Mouse (Mus musculus) midbrain, embryonic 10.5 days (tissue): Measurements from ENCODE around the gene Rabif. TPM values are rescaled to one million over a fixed set of nuclear protein-coding genes. Genes with fewer than 3 reads are reported as not detected.

Experiments used
- DNase-seq: peaks from one replicate; pipeline ENCODE4 v3.0.0-alpha.2; 2017; ENCODE audit warnings: low spot score
- H3K27ac ChIP-seq: fragments of 300-500 bp; sonication (generic); replicated peaks from 2 replicates; pipeline ENCODE4 v1.5.1; 2016; ENCODE audit warnings: mild to moderate bottlenecking
- H3K27me3 ChIP-seq: fragments of 300-500 bp; sonication (generic); 2 replicates; pipeline ENCODE4 v1.6.1; 2016; ENCODE audit warnings: low read depth, mild to moderate bottlenecking; ENCODE audit not compliant: poor library complexity, severe bottlenecking
- H3K36me3 ChIP-seq: fragments of 300-500 bp; sonication (generic); 2 replicates; pipeline ENCODE4 v1.6.1; 2016; ENCODE audit warnings: mild to moderate bottlenecking, moderate library complexity
- H3K4me1 ChIP-seq: fragments of 300-500 bp; sonication (generic); 2 replicates; pipeline ENCODE4 v1.6.1; 2016
- H3K4me3 ChIP-seq: fragments of 300-500 bp; sonication (generic); 2 replicates; pipeline ENCODE4 v1.5.1; 2016; ENCODE audit warnings: mild to moderate bottlenecking, moderate library complexity
- H3K9me3 ChIP-seq: fragments of 300-500 bp; sonication (generic); replicated peaks from 2 replicates; pipeline ENCODE4 v1.6.1; 2016; ENCODE audit warnings: mild to moderate bottlenecking
- WGBS: fragments of 180-500 bp; shearing (Covaris S2); methylation state at CpG from one replicate; pipeline ENCODE4 v1.1.7; 2016; 5-methylcytosine and 5-hydroxymethylcytosine counted together
- polyA plus RNA-seq: library from polyadenylated mRNA; unstranded; fragments of >200 nt; fragmentation: Nextera tagmentation; extraction: Ambion mirVana; gene quantifications from 2 replicates; pipeline ENCODE4 v1.2.1, GENCODE M21; 2016

Gene Rabif
- polyA plus RNA-seq, 1 experiment from 2014 or later, result 44.8 TPM

- Histone ChIP-seq H3K4me3 (no peak overlapping the region), H3K36me3 (no peaks in the 10 kb centered on the region), H3K27ac (no peak overlapping the region), H3K27me3 (no peaks in the 10 kb centered on the region), H3K4me1 (0 out of 2 replicates have a peak, but pooled peaks cover 4% of the 10 kb centered on the region), H3K9me3 (no peaks in the 10 kb centered on the region)
- 67% methylated on average over 3 of the region's 3 CpGs for WGBS
- DNase-seq, result no peak
Observed at GRCm38 (mm10) chr1:134535513-134535912, 41.1 kb downstream of the Rabif start.

- WGBS, result 87% methylated on average over 10 of the region's 10 CpGs
- DNase-seq, result no peak
- Histone ChIP-seq H3K27me3 (no peaks in the 10 kb centered on the region), H3K27ac (no peak overlapping the region), H3K36me3 (no peaks in the 10 kb centered on the region), H3K4me3 (no peak overlapping the region), H3K9me3 (peaks cover 9% of the 10 kb centered on the region; the same call in 1 of the 2 replicates), H3K4me1 (0 out of 2 replicates have a peak, but pooled peaks cover 4% of the 10 kb centered on the region)
Observed at GRCm38 (mm10) chr1:134540610-134541009, 46.2 kb downstream of the Rabif start.

GRCm38 (mm10) chr1:134548231-134548630, 53.8 kb downstream of the Rabif start:
- Histone ChIP-seq H3K27ac (no peak overlapping the region), H3K27me3 (no peaks in the 10 kb centered on the region), H3K9me3 (peaks cover 9% of the 10 kb centered on the region; the same call in 1 of the 2 replicates), H3K4me1 (no peaks in the 10 kb centered on the region), H3K4me3 (no peak overlapping the region), H3K36me3 (no peaks in the 10 kb centered on the region)
- 76% methylated on average over 4 of the region's 4 CpGs for WGBS
- no peak for DNase-seq

GRCm38 (mm10) chr1:134549632-134550132, 55.2 kb downstream of the Rabif start, which contains the start of gene Mgat4e:
Gene Mgat4e (minus strand): TSS chr1:134549682.
- Histone ChIP-seq H3K36me3 (no peaks in the 10 kb centered on the region), H3K27ac (no peak within 1 kb of the TSS), H3K27me3 (peaks cover 3% of the 10 kb centered on the region; the same call in 1 of the 2 replicates), H3K4me3 (no peak within 1 kb of the TSS), H3K4me1 (no peaks in the 10 kb centered on the region), H3K9me3 (peaks cover 9% of the 10 kb centered on the region; the same call in 1 of the 2 replicates)
- DNase-seq, result no peak
- WGBS, result 63% methylated on average over 7 of the region's 7 CpGs

- peaks cover 15% of the 10 kb centered on the region for H3K4me1 ChIP-seq
- H3K4me3 ChIP-seq, result no peak overlapping the region
- H3K9me3 ChIP-seq, result no peaks in the 10 kb centered on the region
- WGBS, result 90% methylated on average over 3 of the region's 3 CpGs
- H3K36me3 ChIP-seq, result no peaks in the 10 kb centered on the region
- H3K27me3 ChIP-seq, result peaks cover 15% of the 10 kb centered on the region
- H3K27ac ChIP-seq, result no peak overlapping the region
- DNase-seq, result no peak
Observed at GRCm38 (mm10) chr1:134551869-134552268, 57.4 kb downstream of the Rabif start.

GRCm38 (mm10) chr1:134552396-134552795, 57.9 kb downstream of the Rabif start:
- Histone ChIP-seq H3K27me3 (peaks cover 15% of the 10 kb centered on the region), H3K27ac (no peak overlapping the region), H3K4me1 (peaks cover 20% of the 10 kb centered on the region), H3K36me3 (no peaks in the 10 kb centered on the region), H3K4me3 (no peak overlapping the region), H3K9me3 (no peaks in the 10 kb centered on the region)
- 80% methylated on average over 3 of the region's 3 CpGs for WGBS
- no peak for DNase-seq

GRCm38 (mm10) chr1:134555240-134555870, 60.9 kb downstream of the Rabif start:
- Histone ChIP-seq H3K27ac (no peak overlapping the region), H3K27me3 (peaks cover 15% of the 10 kb centered on the region), H3K4me1 (peaks cover 34% of the 10 kb centered on the region), H3K9me3 (no peaks in the 10 kb centered on the region), H3K36me3 (no peaks in the 10 kb centered on the region), H3K4me3 (peak overlapping the region; percentile 18; the same call in 1 of the 2 replicates)
- 40% methylated on average over 13 of the region's 13 CpGs for WGBS
- DNase-seq, result no peak

- Histone ChIP-seq H3K9me3 (no peaks in the 10 kb centered on the region), H3K4me1 (peaks cover 34% of the 10 kb centered on the region), H3K36me3 (no peaks in the 10 kb centered on the region), H3K27ac (peak overlapping the region; percentile 87), H3K27me3 (peaks cover 15% of the 10 kb centered on the region), H3K4me3 (peak overlapping the region; percentile 75)
- WGBS, result 1% methylated on average over 46 of the region's 46 CpGs
- DNase-seq, result peak; percentile 19
Observed at GRCm38 (mm10) chr1:134555871-134556670, 61.6 kb downstream of the Rabif start.

GRCm38 (mm10) chr1:134556671-134557218, 62.3 kb downstream of the Rabif start:
- Histone ChIP-seq H3K9me3 (no peaks in the 10 kb centered on the region), H3K4me3 (peak overlapping the region; percentile 75), H3K36me3 (no peaks in the 10 kb centered on the region), H3K27ac (peak overlapping the region; percentile 87), H3K27me3 (peaks cover 15% of the 10 kb centered on the region), H3K4me1 (peaks cover 38% of the 10 kb centered on the region)
- WGBS, result under 1% methylated on average over 35 of the region's 35 CpGs
- peak; percentile 98 for DNase-seq

Other genes starting within 250 kb of the Rabif start
- gene Myog, start 204.7 kb upstream of the Rabif start, polyA plus RNA-seq, result 0.07 TPM in 1 of 2 replicates, not detected in the other
- gene Ppfia4, start 161.7 kb upstream of the Rabif start, polyA plus RNA-seq, result 2.0 and 3.5 TPM in 2 replicates
- gene Tmem183a, start 132.7 kb upstream of the Rabif start, polyA plus RNA-seq, result 122 and 128 TPM in 2 replicates
- gene 4933406M09Rik, start 108.7 kb upstream of the Rabif start, polyA plus RNA-seq, result not detected in 2 replicates
- 24.5 and 27.9 TPM in 2 replicates for gene Cyb5r1, start 89.1 kb upstream of the Rabif start, polyA plus RNA-seq
- gene Adipor1, start 79.3 kb upstream of the Rabif start, polyA plus RNA-seq, result 74.3 and 75.7 TPM in 2 replicates
- 34.8 TPM in 2 replicates for gene Klhl12, start 39.1 kb upstream of the Rabif start, polyA plus RNA-seq
- gene Mgat4e, start 55.0 kb downstream of the Rabif start, polyA plus RNA-seq, result not detected in 2 replicates
- gene Kdm5b, start 65.5 kb downstream of the Rabif start, polyA plus RNA-seq, result 60.9 and 69.2 TPM in 2 replicates
- gene Syt2, start 152.0 kb downstream of the Rabif start, polyA plus RNA-seq, result 2.7 TPM in 2 replicates